Mouse (Mus musculus) heart, adult 8-10 months (tissue): ENCODE data around the gene Gm17334. TPM values are rescaled to one million over a fixed set of nuclear protein-coding genes. Genes with fewer than 3 reads are reported as not detected.
A peak's percentile ranks its signal among the peaks of the same experiment; 100 is the strongest.

Experiments used
- DNase-seq: peaks from one replicate; pipeline ENCODE4 v3.0.0; 2022; ENCODE audit warnings: low spot score
- total RNA-seq, 4 experiments: library from RNA; stranded (reverse); gene quantifications; 2 replicates each; pipeline ENCODE4 v1.2.4; 2022

Gm17334 gene
- total RNA-seq, 4 experiments from 2014 or later: 0.40 to 0.60 (median 0.45) TPM

- no peak for DNase-seq
Measured at GRCm38 (mm10) chr11:53771001-53771744, 1.8 kb downstream of the Gm17334 start.

- DNase-seq: no peak
Measured at GRCm38 (mm10) chr11:53770125-53770791, 2.7 kb downstream of the Gm17334 start.

GRCm38 (mm10) chr11:53769760-53770124 is 3.2 kb downstream of the Gm17334 start, which contains the start of gene Irf1:
Gene Irf1, plus strand, starts transcription at chr11:53770014.
- peak; percentile 97 for DNase-seq

DNA sequence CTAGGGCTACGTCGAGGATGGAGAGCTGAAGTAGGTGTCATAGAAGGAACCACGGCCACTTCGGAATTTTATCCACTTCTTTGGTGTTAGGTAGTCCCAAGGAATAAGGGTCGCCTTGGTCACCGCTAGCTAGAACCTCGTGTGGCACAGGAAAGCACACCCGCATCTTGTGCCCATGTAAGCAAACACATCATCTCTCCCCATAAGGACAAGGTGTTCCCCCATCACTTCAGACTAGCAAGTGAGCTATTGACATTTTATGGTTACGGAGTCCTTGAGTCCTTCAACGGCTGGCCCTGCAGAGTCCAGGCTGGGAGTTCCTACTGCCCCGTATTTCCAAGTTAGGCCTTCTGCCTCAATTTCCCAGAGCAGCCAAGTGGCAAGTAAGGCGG is 3.8 kb downstream of the Gm17334 start:
- no peak for DNase-seq

DNA sequence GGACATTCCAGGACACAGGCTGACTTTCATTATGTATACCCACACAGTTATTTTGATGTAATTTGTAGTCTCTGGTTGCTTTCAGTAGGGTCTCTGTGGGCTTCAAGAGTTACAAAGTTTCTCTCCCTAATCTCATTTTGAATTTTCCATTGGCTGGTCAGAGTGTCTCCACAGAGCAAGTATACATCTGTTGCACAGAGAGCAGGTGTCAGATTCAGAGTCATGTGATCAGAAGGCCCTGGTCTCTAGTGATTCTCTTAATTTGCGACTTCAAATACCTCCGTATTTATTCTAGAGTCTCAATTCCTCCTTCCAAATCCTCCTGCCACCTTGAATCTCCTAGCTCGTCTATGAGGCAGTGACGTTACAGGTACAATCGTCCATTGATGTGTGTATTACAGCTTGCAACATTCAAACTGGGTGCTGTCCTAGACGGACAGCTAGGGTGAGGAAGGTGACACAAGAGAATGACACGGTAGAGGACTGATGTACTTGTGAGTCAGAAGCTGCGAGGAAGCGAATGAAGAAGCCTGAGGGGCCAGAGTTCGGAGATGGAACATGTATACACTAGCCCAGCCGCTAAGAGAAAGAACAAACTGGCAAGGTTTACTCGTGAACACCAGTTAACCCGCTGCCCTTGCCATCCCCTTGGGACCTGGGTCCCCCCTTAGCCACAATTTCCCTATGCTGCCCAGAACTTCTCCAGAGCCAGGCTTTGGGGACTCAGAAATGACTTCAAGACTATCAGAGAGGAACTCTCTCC is 4.4 kb downstream of the Gm17334 start:
- DNase-seq: no peak

DNA sequence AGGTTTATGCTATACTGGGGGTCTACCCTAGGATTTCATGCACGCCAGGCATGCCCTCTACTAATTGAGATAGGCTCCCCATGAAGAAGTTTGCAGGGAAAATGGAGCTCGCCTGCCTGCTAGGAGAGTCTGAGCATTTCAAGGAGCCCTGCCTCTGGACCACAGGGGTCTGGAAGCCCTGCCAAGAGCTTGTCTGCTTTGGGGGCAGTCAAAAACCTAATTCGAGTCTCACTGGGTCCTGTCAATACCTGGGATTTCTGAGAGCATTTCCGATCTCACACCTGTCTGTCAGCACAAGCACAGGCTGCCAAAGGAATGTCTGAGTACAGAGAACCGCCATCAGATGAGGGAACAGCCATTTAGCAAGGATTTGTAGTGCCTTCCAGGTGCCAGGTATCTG is 8.4 kb downstream of the Gm17334 start:
- no peak for DNase-seq

DNA sequence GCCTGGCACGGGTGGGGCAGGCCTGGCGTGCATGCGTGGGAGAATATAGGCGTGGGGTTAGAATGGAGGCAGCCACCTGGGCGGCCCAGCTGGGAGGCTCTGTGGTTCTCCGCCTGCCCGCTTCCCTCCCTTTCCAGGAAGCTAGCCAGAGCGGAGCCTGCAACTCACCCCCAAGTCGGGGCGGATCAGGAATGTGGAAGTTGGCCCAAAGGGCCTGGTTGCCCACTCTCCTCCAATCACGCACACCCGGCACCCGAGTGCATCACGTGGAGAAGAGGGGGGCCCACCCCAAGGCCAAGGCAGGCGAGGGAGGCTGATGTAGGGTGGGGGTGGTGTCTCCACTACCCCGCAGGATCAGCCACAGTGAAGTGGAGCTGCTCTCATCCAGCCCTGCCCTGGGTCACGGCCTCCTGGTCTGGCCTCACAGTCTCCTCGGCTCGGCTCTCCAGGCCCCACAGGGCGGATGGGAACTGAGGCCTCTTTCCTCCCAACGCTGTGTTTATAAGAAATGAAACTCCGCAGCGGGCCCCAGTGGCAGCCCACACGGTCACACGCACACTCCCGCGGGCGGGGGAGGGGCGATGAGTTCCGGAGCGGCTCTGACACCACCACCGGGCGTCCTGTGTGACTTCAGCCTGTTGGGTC is 9.4 kb downstream of the Gm17334 start:
- DNase-seq: peak; percentile 95

DNA sequence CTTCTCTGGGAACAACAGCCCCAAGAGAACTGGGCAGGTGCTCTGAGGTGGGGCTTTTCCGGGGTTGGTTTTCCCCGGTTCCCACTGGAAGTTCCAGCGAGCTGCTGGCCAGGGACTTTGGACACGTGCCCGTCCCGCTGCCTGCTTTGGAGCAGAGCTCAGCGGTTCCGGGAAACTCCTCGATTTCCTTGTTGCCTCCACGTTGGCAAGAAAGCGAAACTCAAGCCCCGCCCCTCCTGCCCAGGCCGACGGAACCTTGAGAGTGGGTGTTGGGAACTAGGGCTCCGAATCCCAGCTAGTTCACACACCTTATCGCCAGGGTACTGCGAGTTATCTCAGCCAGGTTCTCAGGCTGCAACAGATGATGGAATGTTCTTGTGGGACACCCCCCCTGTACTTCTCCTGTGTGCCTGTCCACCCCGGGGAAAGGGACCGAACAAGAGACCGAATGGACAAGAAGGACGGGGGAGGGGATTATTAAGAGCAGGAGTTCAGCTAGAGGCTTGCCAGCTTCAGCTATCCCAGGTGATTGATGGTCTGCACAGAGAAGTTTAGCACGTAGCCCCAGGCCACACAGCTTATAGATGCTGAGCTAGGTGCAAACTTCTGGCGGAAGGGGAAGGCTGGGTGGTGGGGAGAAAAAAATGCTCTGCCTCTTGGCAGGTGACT is 10.0 kb downstream of the Gm17334 start:
- peak; percentile 91 for DNase-seq

DNA sequence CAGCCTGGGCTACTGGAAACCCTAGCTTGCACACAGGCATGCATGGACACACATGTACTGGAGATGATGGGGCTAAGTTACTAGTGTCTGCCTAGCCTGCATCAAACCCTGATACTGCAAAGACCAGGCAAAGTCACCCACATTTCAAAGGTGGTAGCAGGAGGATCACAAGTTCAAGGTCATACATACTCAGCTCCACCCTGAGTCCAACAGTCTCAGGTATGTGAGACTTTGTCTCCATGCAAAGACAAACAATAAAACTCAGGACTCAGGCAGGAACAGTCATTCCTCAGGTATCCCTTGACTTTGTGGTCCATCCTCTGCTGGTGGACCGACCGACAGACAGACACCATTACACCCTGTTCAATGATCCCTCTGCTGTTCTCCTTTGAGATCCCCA is 10.6 kb downstream of the Gm17334 start:
- no peak for DNase-seq

DNA sequence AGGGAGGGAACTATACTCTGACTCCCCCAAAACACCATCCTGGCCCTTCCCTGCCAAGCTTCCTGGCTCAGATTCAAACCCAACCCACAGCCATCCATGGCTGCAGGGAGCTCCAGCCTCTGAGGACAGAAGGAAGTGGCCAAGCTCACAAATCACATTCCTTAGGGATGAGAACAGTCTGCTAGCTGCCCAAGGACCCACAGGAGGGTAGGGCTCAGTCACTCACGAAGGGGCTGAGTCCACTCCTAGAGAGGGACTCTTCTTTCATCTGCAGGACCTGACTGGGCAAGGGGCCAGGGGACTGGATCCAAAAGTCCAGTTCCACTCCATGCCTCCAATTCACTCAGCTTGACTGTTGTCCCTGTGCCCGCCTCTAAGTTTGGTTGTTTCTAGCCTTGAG is 11.2 kb downstream of the Gm17334 start:
- DNase-seq: peak; percentile 79

GRCm38 (mm10) chr11:53761284-53761683 is 11.7 kb downstream of the Gm17334 start:
- no peak for DNase-seq

DNA sequence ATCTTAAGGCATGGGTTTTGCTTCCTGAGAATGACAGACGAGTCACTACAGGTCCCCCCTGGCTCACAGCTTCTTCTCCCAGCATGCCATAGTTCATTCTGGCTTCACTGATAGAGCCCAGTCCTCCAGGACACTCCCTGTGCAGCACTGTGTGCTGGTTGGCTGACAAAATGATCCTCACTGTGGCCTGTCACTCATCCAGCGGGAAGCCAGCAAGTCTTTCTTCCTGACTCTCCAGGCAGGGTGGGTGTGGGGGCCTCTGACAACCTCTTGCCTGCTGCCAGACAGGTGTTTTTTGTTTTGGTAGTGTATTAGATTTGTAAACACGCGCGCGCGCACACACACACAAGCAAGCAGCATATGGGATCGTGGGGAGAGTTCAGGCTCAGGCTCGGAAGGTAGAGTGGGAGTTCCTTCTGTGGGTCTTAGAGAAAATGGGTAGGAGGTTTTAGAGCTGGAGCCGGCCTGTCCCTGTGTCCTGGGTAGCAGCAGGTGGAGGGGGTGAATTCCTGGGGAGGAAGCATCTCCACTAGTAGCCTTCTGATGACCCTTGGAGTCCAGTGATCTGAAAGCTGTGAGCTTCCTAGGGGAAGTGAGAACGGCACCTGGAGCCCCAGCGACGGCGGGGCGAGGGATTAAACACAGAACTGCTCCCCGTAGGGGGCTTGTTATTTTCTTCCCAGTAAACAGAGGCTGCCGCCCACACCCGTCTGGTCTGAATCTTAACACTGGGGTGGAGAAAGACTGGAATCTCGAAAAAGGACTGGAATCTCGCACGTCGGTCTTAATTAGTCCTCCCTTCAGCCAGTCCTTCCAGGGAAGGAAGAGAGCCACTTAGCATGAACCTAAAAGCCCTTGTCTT is 13.2 kb downstream of the Gm17334 start:
- DNase-seq: no peak

DNA sequence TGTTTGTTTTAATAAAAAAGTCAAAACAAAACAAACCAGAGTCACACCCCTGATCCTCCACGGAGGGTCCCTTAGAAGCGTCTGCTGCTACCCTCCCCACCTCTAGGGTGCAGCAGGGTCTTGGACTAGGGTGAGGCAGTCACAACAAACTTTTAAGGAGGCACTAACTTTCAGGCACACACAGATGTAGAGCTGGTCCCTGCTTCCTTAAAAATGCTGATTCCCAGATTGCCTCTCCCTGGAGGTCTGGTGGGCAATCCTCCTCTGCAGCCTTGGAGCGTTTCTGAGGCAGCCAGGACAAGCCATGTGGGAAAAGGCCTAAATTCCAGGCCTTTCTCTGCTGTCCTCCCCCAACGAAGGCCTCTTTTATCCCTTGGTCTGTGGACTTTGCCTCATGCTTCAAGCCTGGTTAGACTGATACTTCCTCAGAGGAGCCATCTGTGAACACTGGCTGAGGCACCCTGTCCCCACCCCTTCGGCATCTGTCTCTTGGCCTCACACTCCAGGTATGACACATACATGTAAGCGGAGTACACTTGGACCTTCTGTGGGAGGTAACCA is 14.1 kb downstream of the Gm17334 start:
- no peak for DNase-seq

GRCm38 (mm10) chr11:53758033-53758432 is 15.0 kb downstream of the Gm17334 start:
- peak; percentile 62 for DNase-seq

GRCm38 (mm10) chr11:53757612-53758011 is 15.4 kb downstream of the Gm17334 start:
- no peak for DNase-seq

- no peak for DNase-seq
Measured at GRCm38 (mm10) chr11:53755011-53755595, 17.9 kb downstream of the Gm17334 start.

GRCm38 (mm10) chr11:53749716-53750352 is 23.2 kb downstream of the Gm17334 start:
- DNase-seq: no peak

- no peak for DNase-seq
Measured at GRCm38 (mm10) chr11:53749306-53749705, 23.7 kb downstream of the Gm17334 start.

DNA sequence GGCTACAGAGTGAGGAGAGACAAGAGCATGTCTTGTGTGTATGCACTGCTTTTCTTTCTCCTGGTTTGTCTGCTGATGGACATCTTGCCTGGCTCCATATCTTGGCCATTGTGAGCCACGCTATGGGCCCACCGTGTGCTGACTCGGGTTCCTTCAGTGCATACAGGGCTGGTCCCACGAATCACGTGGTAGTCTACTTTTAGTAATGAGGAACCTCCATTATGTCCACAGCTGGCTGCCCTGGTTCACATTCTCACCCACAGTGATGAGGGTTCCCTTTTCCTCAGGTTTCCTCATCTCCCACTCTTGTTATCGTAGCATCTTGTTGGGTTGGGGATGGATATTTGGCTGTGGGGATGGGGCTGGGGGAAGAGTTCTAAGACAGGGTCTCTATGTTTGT is 24.4 kb downstream of the Gm17334 start:
- no peak for DNase-seq
